Mouse (Mus musculus): ENCODE measurements around the gene Pear1. TPM values are rescaled to one million over a fixed set of nuclear protein-coding genes. Genes with fewer than 3 reads are reported as not detected.

Pear1 gene
- total RNA-seq, 4 experiments from 2014 or later, result 8.3 to 10.1 (median 9.5) TPM

DNA sequence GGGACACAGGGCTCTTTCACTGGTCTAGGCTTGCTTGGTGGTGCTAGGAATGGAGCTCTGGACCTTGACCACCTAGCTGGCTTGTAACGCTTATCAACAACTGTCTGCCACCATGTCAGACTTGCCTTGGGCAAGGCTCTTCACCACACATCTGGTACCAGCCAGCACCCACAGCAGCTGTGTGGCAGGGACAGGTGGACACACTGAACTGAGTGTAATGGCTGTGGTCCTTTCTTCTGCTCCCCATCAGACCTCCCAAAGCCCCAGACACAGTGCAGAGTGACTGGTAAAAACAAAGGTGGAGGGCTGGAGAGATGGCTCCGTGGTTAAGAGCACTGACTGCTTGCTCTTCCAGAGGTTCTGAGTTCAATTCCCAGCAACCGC is 57.8 kb downstream of the Pear1 start:
- no peak for DNase-seq (ENCODE audit: low spot score in 2 of 2)

DNA sequence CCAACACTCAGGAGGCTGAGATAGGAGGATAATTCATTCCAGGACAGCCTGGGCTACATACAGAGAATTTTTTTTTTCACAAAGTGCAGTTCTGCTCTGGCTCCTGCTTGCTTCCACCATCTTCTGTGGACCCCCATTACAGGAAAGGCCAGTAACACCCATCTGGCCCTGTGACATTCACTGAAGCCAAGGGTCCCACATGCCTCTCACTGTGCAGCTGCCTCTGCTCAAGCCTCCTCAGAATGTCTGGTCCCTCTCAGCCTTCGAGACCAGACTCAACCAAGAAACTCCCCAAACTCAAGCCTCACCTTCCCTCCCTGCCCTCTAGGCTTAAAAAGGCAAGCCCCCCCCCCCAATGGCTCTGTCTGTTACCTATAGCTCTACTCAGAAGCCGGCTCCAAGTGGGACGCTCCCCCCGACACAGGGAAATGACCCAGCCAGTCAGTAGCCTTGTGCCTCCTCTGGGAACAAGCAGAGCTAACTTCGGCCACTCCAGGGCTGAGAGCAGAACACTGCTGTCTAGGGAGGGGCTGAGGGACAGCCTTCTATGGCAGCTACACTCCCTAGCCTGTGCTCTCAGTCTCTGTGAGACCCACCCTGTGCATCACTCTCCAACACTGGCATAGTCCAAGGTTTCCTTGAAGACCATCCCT is 58.3 kb downstream of the Pear1 start:
- no peak for DNase-seq (ENCODE audit: low spot score in 2 of 2)

DNA sequence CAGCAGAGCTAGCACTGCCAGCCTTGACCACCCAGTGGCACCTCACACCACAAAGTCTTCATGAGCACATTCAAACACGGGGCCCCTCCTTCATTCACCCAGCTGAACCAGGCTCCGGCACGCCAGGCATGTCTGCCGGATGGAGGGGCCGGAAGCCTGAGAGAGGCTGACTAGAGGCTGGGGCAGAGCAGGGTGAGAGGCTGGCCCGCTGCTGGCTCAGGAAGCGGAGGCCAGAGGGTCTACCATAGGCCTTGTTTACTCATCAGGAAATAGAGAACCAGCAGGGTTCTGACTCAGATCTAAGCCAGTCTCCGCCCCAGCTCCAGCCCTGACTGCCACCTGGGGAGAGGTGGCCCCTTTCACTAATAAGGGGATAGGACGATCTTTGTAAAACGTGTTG is 59.0 kb downstream of the Pear1 start:
- no peak for DNase-seq (ENCODE audit: low spot score in 2 of 2)

DNA sequence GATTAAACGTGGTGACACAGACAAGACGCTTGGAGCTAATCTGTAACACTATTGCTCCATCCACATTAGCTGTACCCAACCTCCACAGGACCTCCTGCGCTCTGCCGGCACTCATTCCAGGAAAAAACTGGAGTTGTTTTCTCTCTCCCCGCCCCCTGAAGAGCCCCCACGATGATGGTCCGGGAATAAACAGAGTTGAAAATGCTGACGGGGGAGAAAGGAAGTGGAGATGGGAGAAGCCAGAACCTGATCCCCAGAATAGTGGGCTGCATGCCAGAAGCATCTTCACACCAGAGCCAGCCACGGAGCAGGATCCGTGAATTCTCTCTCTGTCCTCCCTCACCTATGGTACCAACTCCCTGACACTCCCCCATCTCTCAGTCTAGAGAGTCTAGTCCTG is 59.6 kb downstream of the Pear1 start:
- DNase-seq (ENCODE audit: low spot score in 2 of 2), result no peak

DNA sequence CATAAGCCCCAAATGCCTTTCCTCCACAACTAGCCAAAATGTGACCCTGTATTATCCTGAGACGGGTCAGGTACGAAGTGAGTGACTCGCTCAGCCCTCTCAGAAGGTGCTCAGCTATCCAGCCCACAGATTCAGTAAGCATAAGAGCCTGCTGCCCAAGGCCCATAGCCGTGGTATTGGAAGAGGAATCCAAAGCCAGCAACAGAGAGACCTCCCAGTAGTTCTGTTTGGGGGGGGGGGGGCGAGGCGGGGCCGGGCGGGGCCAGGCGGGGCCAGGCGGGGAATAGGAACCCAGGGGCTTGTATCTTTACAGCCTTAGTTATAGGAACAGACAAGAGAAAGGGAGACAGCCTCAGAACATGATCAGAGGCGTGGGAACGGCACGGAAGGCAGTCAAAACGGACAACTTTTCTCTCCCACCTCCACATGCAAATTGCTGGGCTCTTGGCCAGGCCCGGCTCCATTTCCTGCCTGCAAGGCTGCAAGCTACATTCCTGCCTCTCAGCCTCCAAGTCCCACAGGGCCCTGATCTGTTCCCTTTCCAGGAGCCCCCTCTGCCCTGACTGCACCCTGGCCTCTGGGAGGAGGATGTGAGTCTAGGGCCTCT is 60.3 kb downstream of the Pear1 start:
- peak; percentile 45 to 70 for DNase-seq (ENCODE audit: low spot score in 2 of 2)

DNA sequence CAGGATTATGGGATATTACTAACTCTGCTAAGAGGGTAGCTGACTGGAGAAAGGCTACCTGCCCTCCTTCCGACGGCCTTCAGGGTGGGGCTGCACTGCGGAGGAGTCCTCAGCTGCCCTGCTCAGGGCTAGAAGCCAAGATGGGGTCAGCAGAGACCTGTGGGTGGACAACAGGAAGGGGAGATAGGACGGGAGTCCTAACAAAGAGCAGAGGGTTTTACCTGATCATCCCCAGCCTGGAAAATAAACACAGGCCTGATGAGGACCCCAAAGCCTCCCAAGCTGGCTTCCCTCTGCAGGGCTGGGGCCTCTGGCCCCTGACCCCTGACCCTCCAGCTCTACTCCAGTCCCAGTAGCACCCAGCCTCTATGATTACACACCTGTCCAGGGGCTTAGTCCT is 60.9 kb downstream of the Pear1 start:
- DNase-seq (ENCODE audit: low spot score in 2 of 2), result no peak

DNA sequence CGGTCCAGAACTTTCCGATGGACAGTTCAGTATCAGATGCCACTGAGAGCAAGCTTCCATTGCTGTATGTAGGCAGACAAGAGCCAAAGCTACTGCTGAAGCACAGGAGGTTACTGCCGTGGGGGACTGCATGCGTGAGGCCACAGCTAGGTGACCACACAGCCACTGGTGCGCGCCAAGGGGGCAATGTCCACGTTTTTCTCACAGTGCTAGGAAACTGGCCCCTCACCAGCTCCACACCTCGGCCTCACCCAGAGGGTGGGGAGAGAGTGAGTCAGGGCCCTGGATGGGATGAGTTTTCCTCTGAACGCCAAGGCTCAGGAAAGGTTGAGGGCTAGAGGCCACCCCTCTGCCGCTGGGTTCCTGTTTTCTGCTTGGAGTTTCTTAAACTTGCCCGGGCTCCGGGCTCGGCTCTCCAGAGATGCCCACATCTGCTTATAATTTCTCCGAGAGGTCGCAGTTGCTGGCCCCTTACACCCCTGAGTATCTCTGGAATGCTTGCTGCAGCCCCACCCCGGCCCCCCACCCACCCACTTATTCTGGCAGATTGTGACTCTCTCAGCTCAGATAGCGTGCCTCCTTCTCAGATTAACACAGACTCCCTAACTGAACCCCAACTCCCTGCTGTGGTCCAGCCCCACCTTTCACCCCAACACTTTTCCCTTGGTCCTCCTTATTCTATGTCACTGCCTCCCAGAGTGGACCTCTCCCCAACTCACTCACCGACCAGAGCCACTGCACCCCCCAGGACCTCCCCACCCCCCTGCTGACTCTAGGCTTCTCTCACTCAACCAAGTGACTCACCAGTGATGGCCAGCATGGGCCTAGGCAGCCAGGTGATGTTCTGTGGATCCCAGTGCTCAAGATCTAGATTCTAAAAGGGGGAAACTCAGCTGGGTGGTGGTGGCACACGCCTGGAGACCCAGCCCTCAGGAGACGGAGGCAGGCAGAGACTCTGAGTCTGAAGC is 62.4 kb downstream of the Pear1 start:
- DNase-seq (ENCODE audit: low spot score in 2 of 2), result no peak

DNA sequence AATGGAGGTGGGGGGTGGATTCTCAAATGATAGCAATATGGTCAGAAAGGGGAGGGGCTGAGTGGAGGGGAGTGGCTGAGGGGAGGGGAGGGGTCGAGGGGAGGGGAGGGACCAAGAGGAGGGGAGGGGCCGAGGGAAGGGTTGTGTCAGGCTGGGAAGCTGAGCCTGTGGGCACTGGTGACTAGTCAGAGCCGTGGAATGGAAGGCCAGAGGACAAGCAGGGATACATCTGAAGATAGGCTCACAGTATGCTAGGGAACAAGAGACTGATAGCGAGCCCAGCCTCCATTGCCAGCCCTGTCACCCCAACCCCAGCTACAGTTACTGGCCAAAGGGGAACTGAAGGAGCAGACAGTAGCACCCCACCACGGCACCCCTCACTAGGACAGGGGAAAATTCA is 65.5 kb downstream of the Pear1 start:
- DNase-seq (ENCODE audit: low spot score in 2 of 2), result no peak

DNA sequence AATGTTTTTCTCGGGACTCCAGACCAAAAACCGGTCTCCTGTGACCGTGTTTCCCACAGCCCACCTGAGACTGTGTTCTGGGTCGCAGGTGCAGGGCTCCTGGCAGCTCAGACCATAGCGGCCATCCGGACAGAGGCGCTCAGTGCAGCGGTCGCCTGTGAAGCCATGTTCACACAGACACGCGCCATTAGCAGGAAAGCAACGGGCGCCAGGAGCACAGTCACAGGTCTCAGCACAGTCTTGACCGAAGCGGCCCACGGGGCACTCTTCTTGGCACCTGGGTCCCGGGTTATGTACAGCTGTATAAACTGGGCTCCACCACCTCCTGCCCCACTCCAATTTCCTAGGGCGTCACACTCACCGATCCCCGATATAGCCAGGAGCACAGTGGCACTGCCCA is 67.6 kb downstream of the Pear1 start:
- DNase-seq (ENCODE audit: low spot score in 2 of 2), result no peak

DNA sequence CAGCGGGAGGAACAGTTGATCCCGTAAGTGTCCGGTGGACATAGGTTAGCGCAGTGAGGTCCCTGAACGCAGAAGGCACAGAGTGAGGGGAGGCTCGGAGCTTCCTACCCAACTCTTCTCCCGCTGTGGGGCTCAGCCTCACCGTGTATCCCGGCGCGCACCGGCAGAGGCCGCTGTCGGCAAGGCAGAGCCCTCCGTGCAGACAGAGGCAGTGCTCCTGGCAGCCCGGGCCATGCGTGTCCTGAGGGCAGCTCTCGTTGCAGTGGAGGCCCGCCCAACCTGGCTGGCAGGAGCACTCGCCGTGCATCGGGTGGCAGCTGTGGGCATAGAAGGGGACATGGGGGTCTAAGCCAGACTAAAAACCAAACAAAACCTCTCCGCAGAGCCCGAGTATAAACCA is 68.1 kb downstream of the Pear1 start:
- DNase-seq (ENCODE audit: low spot score in 2 of 2), result peak; percentile 34 to 87

DNA sequence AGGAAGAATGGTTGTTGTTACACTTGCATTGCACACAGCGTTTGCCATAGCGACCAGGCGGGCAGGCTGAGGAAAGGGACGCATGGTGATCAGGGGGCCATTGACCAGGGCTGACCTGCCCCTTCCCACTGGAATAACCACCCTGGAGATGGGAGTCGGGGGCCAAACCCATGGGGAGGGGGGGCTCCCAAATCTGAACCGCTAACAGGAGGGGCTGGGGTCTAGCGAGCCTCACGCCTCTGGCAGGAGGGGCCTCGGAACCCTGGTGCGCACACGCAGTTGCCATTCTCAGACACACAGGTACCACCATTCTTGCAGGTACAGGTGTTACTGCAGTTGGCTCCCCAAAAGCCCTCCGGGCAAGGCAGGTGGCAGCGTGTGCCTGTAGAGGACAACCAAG is 70.3 kb downstream of the Pear1 start:
- no peak for DNase-seq (ENCODE audit: low spot score in 2 of 2)

DNA sequence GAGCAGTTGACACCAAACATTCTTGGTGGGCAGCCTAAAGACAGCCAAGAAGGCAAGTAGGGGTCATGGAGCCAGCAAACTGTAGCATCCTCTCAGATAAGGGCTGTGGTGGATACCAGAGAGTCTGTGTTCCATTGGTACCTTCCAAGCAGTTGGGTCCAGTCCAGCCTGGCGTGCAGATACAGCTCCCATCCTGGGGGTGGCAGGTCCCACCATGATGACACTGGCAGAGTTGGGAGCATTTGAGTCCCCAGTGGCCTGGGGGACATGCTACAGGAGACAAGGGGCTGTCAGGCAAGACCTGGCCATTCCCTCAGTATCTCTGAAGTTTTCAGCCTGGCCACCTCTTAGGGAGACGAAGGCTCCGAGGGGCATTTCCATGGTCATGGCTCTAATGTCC is 71.5 kb downstream of the Pear1 start:
- DNase-seq (ENCODE audit: low spot score in 2 of 2), result no peak

DNA sequence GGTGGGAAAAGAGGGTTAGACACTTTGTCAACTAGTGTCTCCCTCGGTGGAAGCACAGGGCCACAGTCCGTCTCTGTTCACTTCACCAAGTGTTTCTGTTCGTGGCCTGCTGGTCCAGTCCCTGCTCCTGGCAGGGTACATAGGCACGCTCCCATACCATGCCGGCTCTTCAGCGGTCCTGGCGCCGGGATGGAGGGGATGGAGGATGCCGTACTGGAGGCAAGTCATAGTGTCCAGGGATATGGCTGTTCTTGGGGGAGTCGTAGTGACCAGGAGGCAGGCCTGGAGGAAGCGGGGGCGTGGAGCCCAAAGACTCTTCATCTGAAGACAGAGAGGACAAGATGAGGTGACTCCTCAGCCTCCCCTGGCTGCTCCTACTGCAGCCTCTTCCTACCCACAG is 74.1 kb downstream of the Pear1 start:
- DNase-seq (ENCODE audit: low spot score in 2 of 2), result no peak

DNA sequence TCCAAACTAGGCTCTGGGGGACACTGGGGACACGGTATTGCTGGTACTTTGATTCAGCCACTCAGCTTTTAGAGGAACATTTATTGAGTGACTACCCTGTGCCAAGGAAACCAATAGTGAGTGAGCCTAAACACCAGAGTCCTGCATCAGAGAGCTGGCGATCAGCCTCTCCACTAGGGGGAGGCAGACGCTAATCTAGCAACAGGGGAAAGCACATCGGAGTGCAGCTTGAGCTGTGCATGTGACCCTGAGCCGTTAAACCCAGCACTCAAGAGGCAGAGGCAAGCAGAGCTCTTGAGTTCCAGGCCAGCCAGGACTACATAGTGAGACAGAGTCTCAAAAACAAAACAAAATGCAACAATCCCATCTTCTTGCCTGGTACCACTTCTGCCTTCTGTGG is 75.1 kb downstream of the Pear1 start:
- no peak for DNase-seq (ENCODE audit: low spot score in 2 of 2)

DNA sequence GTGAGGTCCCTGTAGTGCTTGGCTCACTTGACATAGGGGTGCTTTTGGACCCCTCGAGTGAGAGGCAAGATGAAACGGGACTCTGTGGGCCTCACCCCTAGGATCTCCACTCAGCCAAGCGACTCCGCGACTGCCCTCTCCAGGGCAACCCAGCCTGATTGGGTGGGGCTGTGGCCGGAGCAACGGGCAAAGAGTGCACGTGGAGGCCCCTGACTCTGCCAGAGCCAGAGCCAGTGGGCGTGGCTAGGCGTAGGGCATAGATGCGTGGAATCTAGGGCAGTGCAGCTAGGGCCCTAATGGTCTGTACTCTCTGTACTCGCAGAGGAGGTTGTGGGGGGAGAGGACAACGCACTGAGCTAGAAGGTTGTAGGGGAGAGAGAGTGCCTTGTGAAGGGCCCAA is 75.7 kb downstream of the Pear1 start, which contains the start of gene Lrrc71:
Gene Lrrc71 (minus strand): TSS at position 195 of the 400 bp plus-strand sequence.
- no peak for DNase-seq (ENCODE audit: low spot score in 2 of 2)

DNA sequence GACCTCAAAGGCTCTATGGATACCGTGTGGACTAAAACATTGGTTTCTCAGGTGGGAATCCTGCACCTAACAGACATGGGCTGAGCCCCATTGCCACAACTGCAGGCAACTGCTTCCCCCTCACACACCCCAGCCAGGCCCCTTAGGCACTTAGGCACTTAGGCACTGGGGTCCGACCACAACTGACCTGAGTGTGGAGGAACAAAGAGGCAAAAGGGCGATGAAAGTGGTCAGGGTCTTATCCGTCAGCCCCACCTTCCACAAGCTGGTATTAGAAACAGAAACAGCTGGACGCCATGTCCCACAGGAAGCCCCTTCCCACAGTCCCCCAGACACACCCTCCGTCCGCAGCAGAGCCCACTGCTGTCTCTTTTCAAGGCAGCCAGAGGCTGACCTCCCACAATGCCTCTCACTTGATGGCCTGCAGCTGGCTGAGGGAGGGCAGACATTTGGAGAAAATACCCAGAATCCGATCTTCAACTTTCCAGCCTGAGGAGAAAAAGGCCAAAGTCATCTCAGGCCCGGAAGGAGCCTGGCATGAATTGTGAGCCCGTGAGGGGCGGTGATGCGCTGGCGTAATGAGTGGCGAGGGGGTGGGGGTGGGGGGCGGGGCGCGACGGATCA is 79.0 kb downstream of the Pear1 start:
- DNase-seq (ENCODE audit: low spot score in 2 of 2), result no peak

DNA sequence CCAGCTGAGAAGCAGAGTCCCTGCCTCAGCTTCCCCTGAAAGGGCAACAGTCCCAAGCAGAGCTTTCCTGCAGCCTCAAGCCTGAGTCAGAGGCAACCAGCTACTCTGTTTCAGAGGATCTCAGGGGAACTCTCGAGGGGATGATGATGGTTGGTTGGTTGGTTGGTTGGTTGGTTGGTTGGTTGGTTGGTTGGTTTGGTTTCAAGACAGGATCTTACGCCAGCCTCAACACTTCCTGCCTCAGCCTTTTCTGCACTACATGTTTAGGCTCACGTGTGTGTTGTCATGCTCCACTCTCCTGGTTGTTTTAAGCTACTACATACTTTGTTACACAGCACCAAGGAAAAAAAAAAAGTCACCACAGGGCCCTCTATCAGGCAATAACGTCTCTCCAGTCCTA is 80.2 kb downstream of the Pear1 start:
- DNase-seq (ENCODE audit: low spot score in 2 of 2), result no peak

DNA sequence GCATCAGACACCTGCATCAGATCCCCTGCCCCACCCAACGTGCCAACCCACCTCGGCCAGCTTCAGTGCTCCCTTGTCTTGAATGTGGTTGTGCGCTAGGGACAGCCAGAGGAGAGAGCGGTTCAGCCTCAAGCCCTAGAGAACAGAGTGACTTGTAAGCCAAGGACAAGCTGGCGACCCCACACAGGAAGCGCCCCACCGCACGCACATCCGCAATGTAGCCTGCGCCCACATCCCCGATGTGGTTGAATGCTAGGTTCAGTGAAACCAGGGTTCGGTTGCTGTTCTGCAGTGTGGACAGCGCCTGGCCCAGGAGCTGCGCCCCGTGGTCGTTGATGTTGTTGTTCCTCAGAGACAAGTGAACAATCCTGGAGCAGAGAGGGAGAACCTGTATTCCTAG is 81.4 kb downstream of the Pear1 start:
- no peak for DNase-seq (ENCODE audit: low spot score in 2 of 2)

DNA sequence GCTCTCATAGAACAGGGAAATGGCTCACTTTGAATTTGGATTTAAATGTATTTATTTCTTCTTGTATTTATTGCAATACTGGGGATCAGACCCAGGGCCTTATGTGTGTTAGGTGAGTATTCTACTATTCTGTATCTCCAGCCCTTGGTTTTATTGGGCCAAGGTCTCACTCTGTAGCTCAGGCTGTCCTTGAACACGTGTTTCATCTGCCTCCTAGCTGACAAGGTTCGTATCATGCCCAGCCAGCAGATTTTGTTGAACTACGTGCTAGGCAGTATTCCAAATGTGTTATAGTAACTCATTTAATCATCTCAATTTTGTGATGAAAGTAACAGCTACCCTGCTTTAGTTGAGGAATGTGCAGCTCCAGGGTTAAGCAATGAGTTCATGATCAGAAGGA is 82.1 kb downstream of the Pear1 start:
- DNase-seq (ENCODE audit: low spot score in 2 of 2), result no peak

DNA sequence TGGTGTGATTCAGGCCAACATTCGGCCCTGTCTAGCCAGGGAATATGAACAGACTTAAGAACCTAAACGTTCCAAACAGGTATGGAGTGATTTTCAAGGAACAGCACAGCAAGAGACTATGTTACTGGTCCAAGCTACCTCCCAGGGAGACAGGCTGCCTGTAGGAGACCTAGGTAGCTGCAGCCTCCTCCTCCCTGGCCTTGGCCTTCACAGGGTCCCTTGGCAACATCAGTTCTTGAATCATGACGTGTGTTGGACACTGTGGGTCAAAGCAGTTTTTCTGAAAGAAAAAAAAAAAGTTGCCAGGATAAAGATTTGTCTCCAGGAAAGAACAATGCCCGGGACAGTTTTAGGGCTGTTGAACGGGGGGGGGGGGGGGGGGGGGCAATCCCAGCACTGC is 85.2 kb downstream of the Pear1 start:
- no peak for DNase-seq (ENCODE audit: low spot score in 2 of 2)

DNA sequence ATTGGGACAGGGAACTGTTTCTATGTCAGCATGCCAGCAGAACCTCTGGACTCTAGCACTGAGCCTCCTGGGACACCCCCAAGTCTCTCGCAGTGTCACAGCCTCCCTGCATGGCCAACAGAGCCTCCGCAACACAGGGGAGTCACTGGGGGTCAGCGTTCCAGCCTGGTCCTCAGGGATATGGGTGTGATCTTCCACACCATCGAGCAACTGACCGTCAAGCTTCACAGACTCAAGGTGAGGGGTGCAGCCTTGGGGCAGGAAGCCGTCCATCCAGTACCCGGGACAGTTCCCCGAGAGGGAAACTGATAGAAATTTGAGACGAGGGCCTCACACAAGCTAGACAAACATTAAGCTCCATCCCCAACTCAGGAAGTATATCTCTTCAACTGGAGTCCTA is 88.8 kb downstream of the Pear1 start:
- no peak for DNase-seq (ENCODE audit: low spot score in 2 of 2)

Data from left cerebral cortex, adult 8-10 months (tissue).